Mouse (Mus musculus) liver, postnatal 0 days (tissue): ENCODE measurements at regions not wholly inside any gene's neighbourhood (a gene's known extent, or its start where the extent isn't known, plus 50 kb on each side); places are given as distances from the start of the nearest gene placed in this dataset.

Source experiments
- ATAC-seq: fragments of 200-750 bp; cut with Nextera tagmentation; 2 replicates; pipeline ENCODE4 v1.8.0; 2017; ENCODE audit warnings: mild to moderate bottlenecking, moderate library complexity
- DNase-seq: peaks from one replicate; pipeline ENCODE4 v3.0.0-alpha.2; 2016
- H3K27ac ChIP-seq: fragments of 300-500 bp; sonication (generic); 2 replicates; pipeline ENCODE4 v1.5.1; 2014; ENCODE audit warnings: antibody characterized with exemption, moderate library complexity, mild to moderate bottlenecking, low read depth
- H3K27me3 ChIP-seq: fragments of 300-500 bp; sonication (generic); 2 replicates; pipeline ENCODE4 v1.6.1; 2014; ENCODE audit warnings: low read length, control low read depth, mixed read lengths; ENCODE audit not compliant: insufficient read depth
- H3K36me3 ChIP-seq: fragments of 300-500 bp; sonication (generic); replicated peaks from 2 replicates; pipeline ENCODE4 v1.6.1; 2014; ENCODE audit warnings: mild to moderate bottlenecking, control low read depth, low read length, moderate library complexity, mixed read lengths; ENCODE audit not compliant: insufficient read depth
- H3K4me1 ChIP-seq: fragments of 300-500 bp; sonication (generic); 2 replicates; pipeline ENCODE4 v1.6.1; 2014; ENCODE audit warnings: antibody characterized with exemption, mild to moderate bottlenecking, control low read depth; ENCODE audit not compliant: insufficient read depth
- H3K4me2 ChIP-seq: fragments of 300-500 bp; sonication (generic); 2 replicates; pipeline ENCODE4 v1.6.1; 2014; ENCODE audit warnings: low read depth, mild to moderate bottlenecking, low read length, moderate library complexity, mixed read lengths
- H3K4me3 ChIP-seq: fragments of 300-500 bp; sonication (generic); 2 replicates; pipeline ENCODE4 v1.5.1; 2014; ENCODE audit warnings: low read depth, low read length
- H3K9ac ChIP-seq: fragments of 300-500 bp; sonication (generic); replicated peaks from 2 replicates; pipeline ENCODE4 v1.6.1; 2014; ENCODE audit warnings: mild to moderate bottlenecking, moderate library complexity
- H3K9me3 ChIP-seq: fragments of 300-500 bp; sonication (generic); 2 replicates; pipeline ENCODE4 v1.6.1; 2016; ENCODE audit warnings: mild to moderate bottlenecking, control low read depth, low read length, mixed read lengths
- CTCF ChIP-seq: sonication (generic); IDR thresholded peaks from 2 replicates; pipeline ENCODE4 v1.5.1; 2016; ENCODE audit warnings: antibody characterized with exemption, low read depth
- EP300 ChIP-seq: IDR thresholded peaks from 2 replicates; pipeline ENCODE4 v1.6.1; 2016; ENCODE audit warnings: antibody characterized with exemption, low read depth, mild to moderate bottlenecking
- WGBS: fragments of 180-500 bp; shearing (Covaris S2); extraction: QIAGEN DNeasy Blood & Tissue Kit; methylation state at CpG from one replicate; pipeline ENCODE4 v1.1.7; 2014; ENCODE audit not compliant: insufficient replicate concordance; 5-methylcytosine and 5-hydroxymethylcytosine counted together

GRCm38 (mm10) chr3:41482881-41483494 lies 72.5 kb upstream of the Jade1 start:
- TF ChIP-seq EP300, result no peak
- no peak for TF ChIP-seq CTCF
- Histone ChIP-seq H3K4me3 (no peak overlapping the region), H3K9ac (no peak overlapping the region), H3K4me1 (no peaks in the 10 kb centered on the region), H3K36me3 (no peaks in the 10 kb centered on the region), H3K27me3 (no peaks in the 10 kb centered on the region), H3K27ac (no peak overlapping the region), H3K9me3 (no peaks in the 10 kb centered on the region), H3K4me2 (no peak overlapping the region)
- 47% methylated on average over 5 of the region's 5 CpGs for WGBS
- ATAC-seq (no peak), DNase-seq (no peak)

DNA sequence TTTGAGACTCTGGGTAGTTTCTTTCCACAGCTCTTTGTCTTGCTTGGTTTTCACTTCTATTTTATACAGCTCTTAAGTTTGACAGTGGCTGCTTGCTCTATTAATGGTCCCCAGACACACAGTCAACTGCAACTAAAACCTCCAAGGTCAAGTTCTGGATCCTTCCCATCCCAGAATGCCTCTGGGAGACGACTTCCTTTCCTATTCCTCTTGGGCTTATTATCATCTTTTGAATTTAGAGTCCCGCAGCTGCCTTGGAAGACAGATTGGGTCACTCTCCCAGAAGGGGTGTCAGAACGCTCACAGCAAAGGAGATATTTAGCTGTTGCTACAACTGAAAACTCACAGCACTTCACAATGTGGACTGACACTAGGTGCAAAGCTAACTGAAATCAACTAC lies 75.3 kb upstream of the Jade1 start:
- Histone ChIP-seq H3K27ac (no peak overlapping the region), H3K9me3 (no peaks in the 10 kb centered on the region), H3K4me3 (no peak overlapping the region), H3K4me1 (no peaks in the 10 kb centered on the region), H3K36me3 (no peaks in the 10 kb centered on the region), H3K9ac (no peak overlapping the region), H3K4me2 (no peak overlapping the region), H3K27me3 (no peaks in the 10 kb centered on the region)
- no peak for ATAC-seq
- no peak for DNase-seq
- WGBS, result 71% methylated on average over 3 of the region's 3 CpGs
- TF ChIP-seq CTCF (no peak), EP300 (no peak)

GRCm38 (mm10) chr3:41478971-41479370 lies 76.6 kb upstream of the Jade1 start:
- Histone ChIP-seq H3K27ac (no peak overlapping the region), H3K4me1 (no peaks in the 10 kb centered on the region), H3K9ac (no peak overlapping the region), H3K27me3 (no peaks in the 10 kb centered on the region), H3K4me3 (no peak overlapping the region), H3K4me2 (no peak overlapping the region), H3K9me3 (no peaks in the 10 kb centered on the region), H3K36me3 (no peaks in the 10 kb centered on the region)
- WGBS, result 83% methylated on average over 2 of the region's 2 CpGs
- DNase-seq (no peak), ATAC-seq (no peak)
- TF ChIP-seq EP300 (no peak), CTCF (no peak)

DNA sequence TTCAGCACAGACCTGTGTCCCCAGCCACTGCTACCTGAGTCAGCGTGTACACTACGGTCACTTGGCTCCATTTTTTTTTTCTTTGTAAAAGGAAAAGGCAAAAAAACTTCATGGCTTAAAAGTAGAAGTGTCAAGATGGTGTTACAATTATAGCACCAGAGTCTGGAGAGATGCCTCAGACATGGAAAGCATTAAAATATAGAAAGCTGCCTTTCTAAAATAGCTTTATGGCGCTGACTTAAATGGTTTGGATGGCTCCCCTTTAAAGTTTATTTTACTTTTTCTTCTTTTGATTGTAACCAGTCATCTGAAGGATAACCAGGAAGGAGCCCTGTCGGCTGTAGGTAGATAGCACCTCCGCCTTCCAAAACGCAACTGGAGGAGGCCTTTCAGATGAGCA lies 79.0 kb upstream of the Jade1 start:
- TF ChIP-seq EP300, result no peak
- no peak for TF ChIP-seq CTCF

DNA sequence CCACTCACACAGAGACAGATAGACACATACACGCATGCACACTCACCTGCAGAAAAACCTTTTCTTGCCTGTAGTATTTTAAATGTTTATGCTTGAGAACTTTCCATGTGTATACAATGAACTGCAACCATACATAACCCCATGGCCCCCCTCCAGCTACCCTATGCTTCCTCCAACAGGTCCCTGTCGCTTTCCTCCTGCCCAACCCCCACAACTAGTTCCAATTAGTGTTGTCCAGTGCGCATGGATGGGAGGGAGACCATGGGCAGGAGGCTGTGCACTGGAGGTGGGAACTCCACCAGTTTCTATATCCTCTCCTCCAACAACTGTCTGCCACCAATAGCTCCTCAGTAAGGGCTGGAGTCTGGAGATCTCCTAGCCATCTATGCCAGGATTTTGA lies 82.9 kb upstream of the Jade1 start:
- Histone ChIP-seq H3K9ac (no peak overlapping the region), H3K27me3 (no peaks in the 10 kb centered on the region), H3K4me3 (no peak overlapping the region), H3K9me3 (no peaks in the 10 kb centered on the region), H3K4me2 (no peak overlapping the region), H3K27ac (no peak overlapping the region), H3K4me1 (no peaks in the 10 kb centered on the region), H3K36me3 (no peaks in the 10 kb centered on the region)
- TF ChIP-seq CTCF (no peak), EP300 (no peak)
- ATAC-seq (no peak), DNase-seq (no peak)
- 75% methylated on average over 3 of the region's 3 CpGs for WGBS

More for the DNA sequence above, 79.0 kb upstream of the Jade1 start:
- DNase-seq, result no peak
- ATAC-seq, result no peak
- H3K4me1 ChIP-seq, result no peaks in the 10 kb centered on the region
- WGBS, result 88% methylated on average over 6 of the region's 6 CpGs
- H3K36me3 ChIP-seq, result no peaks in the 10 kb centered on the region
- H3K27ac ChIP-seq, result no peak overlapping the region
- H3K9me3 ChIP-seq, result no peaks in the 10 kb centered on the region
- H3K9ac ChIP-seq, result no peak overlapping the region
- no peaks in the 10 kb centered on the region for H3K27me3 ChIP-seq
- no peak overlapping the region for H3K4me2 ChIP-seq
- H3K4me3 ChIP-seq, result no peak overlapping the region

DNA sequence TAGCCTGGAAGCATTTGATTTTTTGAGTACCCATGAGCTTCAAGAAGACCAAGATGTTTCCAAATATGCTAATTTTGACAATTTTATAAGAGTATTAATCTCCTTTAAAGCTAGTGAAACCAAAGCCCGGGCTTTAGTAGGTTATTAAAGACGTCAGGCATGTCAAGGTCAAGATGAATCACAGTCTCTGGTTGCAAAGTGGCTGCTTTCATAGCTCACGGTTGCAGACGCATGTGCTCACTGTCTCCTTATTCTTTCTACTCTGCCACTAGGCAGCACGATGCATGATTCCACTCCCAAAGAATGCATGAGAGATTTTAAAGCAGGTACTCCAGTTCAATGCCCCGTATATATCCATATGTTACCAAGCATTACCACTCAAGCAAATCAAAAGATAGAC lies 86.4 kb upstream of the Jade1 start:
- no peak overlapping the region for H3K4me3 ChIP-seq
- H3K27me3 ChIP-seq, result no peaks in the 10 kb centered on the region
- no peak for DNase-seq
- TF ChIP-seq CTCF (no peak), EP300 (no peak)
- H3K9ac ChIP-seq, result no peak overlapping the region
- no peaks in the 10 kb centered on the region for H3K4me1 ChIP-seq
- WGBS, result 72% methylated on average over 6 of the region's 6 CpGs
- H3K36me3 ChIP-seq, result no peaks in the 10 kb centered on the region
- H3K4me2 ChIP-seq, result no peak overlapping the region
- no peak for ATAC-seq
- no peak overlapping the region for H3K27ac ChIP-seq
- no peaks in the 10 kb centered on the region for H3K9me3 ChIP-seq

- Histone ChIP-seq H3K36me3 (no peaks in the 10 kb centered on the region), H3K27ac (no peak overlapping the region), H3K4me3 (no peak overlapping the region), H3K9me3 (no peaks in the 10 kb centered on the region), H3K4me2 (no peak overlapping the region), H3K4me1 (no peaks in the 10 kb centered on the region), H3K27me3 (no peaks in the 10 kb centered on the region), H3K9ac (no peak overlapping the region)
- WGBS, result 28% methylated on average over 1 of the region's 1 CpGs
- no peak for DNase-seq
- TF ChIP-seq EP300 (no peak), CTCF (no peak)
- no peak for ATAC-seq
Measured at GRCm38 (mm10) chr3:41467857-41468256, 87.7 kb upstream of the Jade1 start.
